Mouse (Mus musculus) bone marrow, adult 2 months (tissue): ENCODE results near the gene Grm1.

ENCODE experiments used
- CTCF ChIP-seq: fragments of 200-500 bp; IDR thresholded peaks from 2 replicates; pipeline ENCODE4 v1.5.1; 2011; ENCODE audit warnings: low read length, control low read depth; ENCODE audit not compliant: control insufficient read depth, insufficient read depth
- POLR2A ChIP-seq: fragments of 200-500 bp; IDR thresholded peaks from 2 replicates; pipeline ENCODE4 v1.6.1; 2011; ENCODE audit warnings: low read depth, mild to moderate bottlenecking, control low read depth, low read length, borderline replicate concordance; ENCODE audit not compliant: control insufficient read depth

GRCm38 (mm10) chr10:11049361-11049760, 32.8 kb downstream of the Grm1 start:
- TF ChIP-seq POLR2A (no peak), CTCF (no peak)
